Mouse (Mus musculus) G1E (cell line): ENCODE measurements around the gene Ankrd52. TPM values are rescaled to one million over a fixed set of nuclear protein-coding genes. Genes with fewer than 3 reads are reported as not detected.

Source experiments
- ATAC-seq: 2 replicates; pipeline ENCODE4 v1.8.0; 2016; ENCODE audit warnings: mild to moderate bottlenecking; ENCODE audit not compliant: insufficient number of reproducible peaks, poor library complexity, low FRiP score, severe bottlenecking; ENCODE audit errors: extremely low read depth
- DNase-seq: peaks from one replicate; pipeline ENCODE4 v3.0.0; 2012; ENCODE audit warnings: low spot score
- H3K27me3 ChIP-seq: 2 replicates; pipeline ENCODE4 v1.6.1; 2012; ENCODE audit warnings: mild to moderate bottlenecking, low read length, inconsistent platforms; ENCODE audit not compliant: insufficient read depth
- H3K36me3 ChIP-seq: replicated peaks from 2 replicates; pipeline ENCODE3; 2012; ENCODE audit warnings: mild to moderate bottlenecking, inconsistent platforms
- H3K4me1 ChIP-seq: 2 replicates; pipeline ENCODE4 v1.6.1; 2012; ENCODE audit warnings: low read depth, low read length, inconsistent platforms, mixed read lengths; ENCODE audit not compliant: insufficient read depth
- H3K4me3 ChIP-seq: 2 replicates; pipeline ENCODE4 v1.5.1; 2012; ENCODE audit warnings: low read depth, mild to moderate bottlenecking, inconsistent platforms, low read length, moderate library complexity, mixed read lengths
- H3K9me3 ChIP-seq: replicated peaks from 2 replicates; pipeline ENCODE4 v1.6.1; 2012; ENCODE audit warnings: inconsistent platforms
- CTCF ChIP-seq: IDR thresholded peaks from 2 replicates; pipeline ENCODE4 v1.5.1; 2012; ENCODE audit warnings: low read depth, low read length, inconsistent platforms, mixed read lengths
- GATA1 ChIP-seq: IDR thresholded peaks from 2 replicates; pipeline ENCODE4 v1.6.1; 2012; ENCODE audit warnings: borderline replicate concordance, low read length, inconsistent platforms, mixed read lengths
- GATA2 ChIP-seq: IDR thresholded peaks from 2 replicates; pipeline ENCODE4 v1.6.1; 2012; ENCODE audit warnings: low read depth, low read length, inconsistent platforms, borderline replicate concordance
- POLR2AphosphoS5 ChIP-seq: IDR thresholded peaks from 2 replicates; pipeline ENCODE4 v1.6.1; 2012; ENCODE audit warnings: low read depth, low read length, inconsistent platforms; ENCODE audit not compliant: insufficient replicate concordance
- TAL1 ChIP-seq: conservative IDR thresholded peaks from 2 replicates; pipeline ENCODE4 v1.6.1; 2012; ENCODE audit warnings: low read depth, low read length, inconsistent platforms, mixed read lengths
- polyA plus RNA-seq: library from polyadenylated mRNA; stranded (reverse); fragments of >175 nt; gene quantifications from 2 replicates; pipeline ENCODE4 v1.2.3, GENCODE M21; 2012
- total RNA-seq, 2 experiments: library from RNA; stranded (forward) in 1 of 2; stranded (reverse) in 1 of 2; fragments of 200-1000 nt in 1 of 2; fragments of >200 nt in 1 of 2; fragmentation: Nextera tagmentation in 1 of 2; gene quantifications; 2 replicates each; pipeline ENCODE4 v1.2.3; 2014 to 2017

Ankrd52 gene
- total and polyA plus RNA-seq, 3 experiments = 6.6 to 75.9 (median 72.9) TPM

GRCm38 (mm10) chr10:128408591-128409535, 31.9 kb downstream of the Ankrd52 start:
- Histone ChIP-seq H3K4me1 (peaks cover 49% of the 10 kb centered on the region), H3K27me3 (no peaks in the 10 kb centered on the region), H3K36me3 (peaks cover 51% of the 10 kb centered on the region), H3K9me3 (no peaks in the 10 kb centered on the region), H3K4me3 (peak overlapping the region; percentile 88)
- TF ChIP-seq GATA1 = no peak
- no peak for TF ChIP-seq CTCF
- TF ChIP-seq TAL1 = no peak
- no peak for TF ChIP-seq POLR2AphosphoS5
- TF ChIP-seq GATA2 = no peak
- DNase-seq = no peak
- ATAC-seq = no peak

GRCm38 (mm10) chr10:128409692-128410559, 33.0 kb downstream of the Ankrd52 start:
- Histone ChIP-seq H3K36me3 (peaks cover 55% of the 10 kb centered on the region), H3K4me3 (peak overlapping the region; percentile 88), H3K4me1 (peaks cover 55% of the 10 kb centered on the region), H3K9me3 (no peaks in the 10 kb centered on the region), H3K27me3 (no peaks in the 10 kb centered on the region)
- TF ChIP-seq CTCF (peak; percentile 23), GATA1 (no peak), GATA2 (no peak), POLR2AphosphoS5 (no peak)
- peak; percentile 99 for DNase-seq
- ATAC-seq = peak; percentile 88

- DNase-seq = no peak
- Histone ChIP-seq H3K9me3 (no peaks in the 10 kb centered on the region), H3K27me3 (no peaks in the 10 kb centered on the region), H3K36me3 (peaks cover 56% of the 10 kb centered on the region), H3K4me1 (peaks cover 55% of the 10 kb centered on the region), H3K4me3 (peak overlapping the region; percentile 88)
- no peak for ATAC-seq
- TF ChIP-seq GATA1 (no peak), POLR2AphosphoS5 (no peak), CTCF (no peak), GATA2 (no peak), TAL1 (no peak)
Measured at GRCm38 (mm10) chr10:128410560-128410845, 33.6 kb downstream of the Ankrd52 start.

DNA sequence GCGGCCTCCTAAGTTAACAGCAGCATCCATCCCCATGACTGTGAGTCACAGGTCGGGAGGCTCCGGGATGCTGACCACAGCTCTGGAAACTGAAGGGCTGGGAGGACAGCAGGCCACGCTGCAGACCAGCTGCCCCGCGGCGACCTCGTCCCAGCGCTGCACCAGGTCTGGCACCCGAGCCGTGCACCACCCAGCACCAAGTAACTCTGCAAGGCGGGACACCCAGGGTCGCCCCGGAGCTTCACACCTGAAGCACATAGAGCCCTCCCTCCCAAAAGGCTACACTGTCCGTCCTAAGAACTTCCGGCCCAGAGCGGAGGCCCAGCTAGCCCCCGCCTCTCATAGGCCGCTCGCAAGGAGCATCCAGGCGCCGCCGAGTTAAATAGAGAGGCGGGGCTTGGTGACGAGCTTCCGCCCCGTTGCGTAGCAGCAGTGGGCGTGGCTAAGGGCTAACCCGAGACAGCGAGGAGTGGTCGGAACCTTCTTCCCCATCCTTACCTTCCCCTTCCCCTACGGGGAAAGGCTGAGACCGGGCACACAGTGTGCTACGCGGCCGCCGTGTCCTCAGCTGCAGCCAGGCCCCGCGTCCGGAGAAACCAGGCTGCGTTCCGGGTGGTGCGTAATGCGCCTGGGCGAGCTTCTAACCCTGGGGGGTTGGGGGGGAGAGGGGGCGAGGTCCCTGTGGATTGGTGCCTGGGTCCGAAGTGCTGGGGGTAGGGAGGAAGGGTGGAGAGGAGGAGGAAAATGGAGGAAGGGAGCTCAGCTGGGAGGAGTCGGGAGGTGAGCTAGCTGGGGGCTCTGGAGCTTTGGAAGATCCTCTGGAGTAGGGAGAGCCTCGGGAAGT, 34.5 kb downstream of the Ankrd52 start, which contains the start of the genes Nabp2 and Rnf41:
TSS of gene Nabp2 (minus strand) at position 282 of the 844 bp plus-strand sequence.
TSS of gene Rnf41 (plus strand) at position 447 of the 844 bp plus-strand sequence.
- peaks cover 55% of the 10 kb centered on the region for H3K4me1 ChIP-seq
- no peak for TF ChIP-seq POLR2AphosphoS5

DNA sequence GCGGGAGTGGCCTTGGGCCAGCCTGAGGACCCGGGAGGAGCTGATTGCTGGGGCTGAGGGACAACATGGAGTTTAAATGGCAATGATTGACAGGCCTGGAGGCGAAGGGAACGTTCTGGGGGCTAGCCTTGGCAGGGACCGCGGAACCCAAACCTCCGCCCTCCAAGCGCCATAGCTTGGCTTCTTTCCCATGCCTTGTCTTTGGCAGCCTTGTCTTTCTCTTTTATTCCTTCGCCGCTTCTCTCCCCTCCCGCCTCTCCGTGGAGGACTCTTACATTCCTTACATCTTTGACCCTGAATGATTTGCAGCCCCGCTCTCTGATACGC, 35.1 kb downstream of the Ankrd52 start:
- TF ChIP-seq GATA2 (no peak), GATA1 (no peak), POLR2AphosphoS5 (no peak), CTCF (no peak)
- Histone ChIP-seq H3K36me3 (peaks cover 56% of the 10 kb centered on the region), H3K27me3 (no peaks in the 10 kb centered on the region), H3K4me3 (peak overlapping the region; percentile 88), H3K9me3 (no peaks in the 10 kb centered on the region), H3K4me1 (peaks cover 55% of the 10 kb centered on the region)
- DNase-seq (no peak), ATAC-seq (no peak)

More for the DNA sequence above, 34.5 kb downstream of the Ankrd52 start, which contains the start of the genes Nabp2 and Rnf41:
- Histone ChIP-seq H3K27me3 (no peaks in the 10 kb centered on the region), H3K9me3 (no peaks in the 10 kb centered on the region), H3K4me3 (peak within 1 kb of the TSS; percentile 88), H3K36me3 (peaks cover 55% of the 10 kb centered on the region)
- ATAC-seq (peak; percentile 85), DNase-seq (peak; percentile 82)

- TF ChIP-seq TAL1 (no peak), POLR2AphosphoS5 (no peak), CTCF (no peak), GATA2 (no peak), GATA1 (no peak)
- H3K27me3 ChIP-seq = no peaks in the 10 kb centered on the region
- DNase-seq = no peak
- no peaks in the 10 kb centered on the region for H3K9me3 ChIP-seq
- peaks cover 57% of the 10 kb centered on the region for H3K36me3 ChIP-seq
- peak overlapping the region; percentile 88 for H3K4me3 ChIP-seq
- H3K4me1 ChIP-seq = peaks cover 55% of the 10 kb centered on the region
- no peak for ATAC-seq
Measured at GRCm38 (mm10) chr10:128412558-128412957, 35.6 kb downstream of the Ankrd52 start.
